Mouse (Mus musculus) hindbrain, embryonic 14.5 days (tissue): Measurements from ENCODE around the gene Bsn. TPM values are rescaled to one million over a fixed set of nuclear protein-coding genes. Genes with fewer than 3 reads are reported as not detected.
"Not testable (repeated sequence)": the region's sequence is repeated elsewhere in the genome, so short reads cannot be mapped to it uniquely, and the experiment has no call there.

Source experiments
- ATAC-seq: fragments of 200-750 bp; cut with Nextera tagmentation; 2 replicates; pipeline ENCODE4 v1.8.0; 2017; ENCODE audit warnings: moderate number of reproducible peaks, mild to moderate bottlenecking, moderate TSS enrichment, moderate library complexity; ENCODE audit not compliant: low FRiP score
- DNase-seq: peaks from one replicate; pipeline ENCODE4 v3.0.0-alpha.2; 2015; ENCODE audit warnings: low spot score
- H3K27ac ChIP-seq: fragments of 300-500 bp; sonication (generic); 2 replicates; pipeline ENCODE4 v1.5.1; 2014; ENCODE audit warnings: mild to moderate bottlenecking, moderate library complexity
- H3K27me3 ChIP-seq: fragments of 300-500 bp; sonication (generic); 2 replicates; pipeline ENCODE4 v1.6.1; 2014; ENCODE audit warnings: mild to moderate bottlenecking, low read length, mixed read lengths; ENCODE audit not compliant: control insufficient read depth, insufficient read depth
- H3K36me3 ChIP-seq: fragments of 300-500 bp; sonication (generic); replicated peaks from 2 replicates; pipeline ENCODE4 v1.6.1; 2014; ENCODE audit not compliant: control insufficient read depth, insufficient read depth
- H3K4me1 ChIP-seq: fragments of 300-500 bp; sonication (generic); replicated peaks from 2 replicates; pipeline ENCODE4 v1.6.1; 2014; ENCODE audit warnings: antibody characterized with exemption, low read length, mixed read lengths; ENCODE audit not compliant: control insufficient read depth, insufficient read depth
- H3K4me2 ChIP-seq: fragments of 300-500 bp; sonication (generic); replicated peaks from 2 replicates; pipeline ENCODE4 v1.6.1; 2014; ENCODE audit warnings: mild to moderate bottlenecking, moderate library complexity
- H3K4me3 ChIP-seq: fragments of 300-500 bp; sonication (generic); replicated peaks from 2 replicates; pipeline ENCODE4 v1.5.1; 2014; ENCODE audit warnings: mild to moderate bottlenecking, low read length
- H3K9ac ChIP-seq: fragments of 300-500 bp; sonication (generic); 2 replicates; pipeline ENCODE4 v1.6.1; 2014
- H3K9me3 ChIP-seq: fragments of 300-500 bp; sonication (generic); 2 replicates; pipeline ENCODE4 v1.6.1; 2016; ENCODE audit warnings: low read length; ENCODE audit not compliant: control insufficient read depth
- WGBS: fragments of 180-500 bp; shearing (Covaris S2); extraction: QIAGEN DNeasy Blood & Tissue Kit; methylation state at CpG from one replicate; pipeline ENCODE4 v1.1.7; 2014; 5-methylcytosine and 5-hydroxymethylcytosine counted together
- polyA plus RNA-seq: library from polyadenylated mRNA; unstranded; fragments of >200 nt; fragmentation: Nextera tagmentation; extraction: Ambion mirVana; gene quantifications from 2 replicates; pipeline ENCODE4 v1.2.1, GENCODE M21; 2014

Gene Bsn
- polyA plus RNA-seq, 1 experiment from 2014 or later = 15.4 TPM

DNA sequence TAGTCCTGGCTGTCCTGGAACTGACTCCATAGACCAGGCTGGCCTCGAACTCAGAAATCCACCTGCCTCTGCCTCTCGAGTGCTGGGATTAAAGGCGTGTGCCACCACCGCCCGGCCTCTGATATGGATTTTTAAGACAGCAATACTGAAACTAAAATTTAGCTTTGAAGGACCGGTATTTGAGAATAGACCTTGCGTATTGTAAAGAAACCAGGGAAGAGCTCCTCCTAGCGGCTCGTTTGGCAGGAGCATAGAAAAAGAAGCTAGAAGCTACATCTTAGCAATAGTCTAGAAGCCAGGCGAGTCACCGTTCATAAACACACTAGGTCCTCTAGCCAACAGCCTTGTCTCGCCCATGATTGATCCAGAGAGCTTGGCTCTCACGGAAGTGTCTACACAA, 12.8 kb upstream of the Bsn start:
- ATAC-seq (no peak), DNase-seq (peak; percentile 86)
- WGBS = 43% methylated on average over 13 of the region's 13 CpGs
- Histone ChIP-seq H3K36me3 (peaks cover 18% of the 10 kb centered on the region), H3K27ac (no peak overlapping the region), H3K9ac (no peak overlapping the region), H3K9me3 (no peaks in the 10 kb centered on the region), H3K27me3 (no peaks in the 10 kb centered on the region), H3K4me1 (peaks cover 19% of the 10 kb centered on the region), H3K4me3 (no peak overlapping the region), H3K4me2 (no peak overlapping the region)

GRCm38 (mm10) chr9:108202169-108202568, 12.0 kb upstream of the Bsn start:
- H3K4me1 ChIP-seq = peaks cover 25% of the 10 kb centered on the region
- DNase-seq (no peak), ATAC-seq (no peak)
- H3K4me2 ChIP-seq = no peak overlapping the region
- no peaks in the 10 kb centered on the region for H3K27me3 ChIP-seq
- WGBS = 99% methylated on average over 2 of the region's 2 CpGs
- no peak overlapping the region for H3K9ac ChIP-seq
- H3K4me3 ChIP-seq = no peak overlapping the region
- H3K27ac ChIP-seq = no peak overlapping the region
- no peaks in the 10 kb centered on the region for H3K9me3 ChIP-seq
- peaks cover 10% of the 10 kb centered on the region for H3K36me3 ChIP-seq

GRCm38 (mm10) chr9:108201160-108201559, 11.0 kb upstream of the Bsn start:
- DNase-seq = peak; percentile 83
- Histone ChIP-seq H3K9ac (peak overlapping the region; percentile 49; the same call in 1 of the 2 replicates), H3K27me3 (no peaks in the 10 kb centered on the region), H3K4me1 (peaks cover 31% of the 10 kb centered on the region), H3K36me3 (0 out of 2 replicates have a peak, but pooled peaks cover under 1% of the 10 kb centered on the region), H3K27ac (no peak overlapping the region), H3K4me3 (peak overlapping the region; percentile 21), H3K9me3 (no peaks in the 10 kb centered on the region), H3K4me2 (peak overlapping the region; percentile 48)
- WGBS = 0% methylated on average over 13 of the region's 13 CpGs
- ATAC-seq = peak; percentile 89

GRCm38 (mm10) chr9:108198621-108199020, 8.4 kb upstream of the Bsn start:
- no peak overlapping the region for H3K4me2 ChIP-seq
- no peak overlapping the region for H3K4me3 ChIP-seq
- ATAC-seq (no peak), DNase-seq (no peak)
- peaks cover 16% of the 10 kb centered on the region; the same call in 1 of the 2 replicates for H3K4me1 ChIP-seq
- 48% methylated on average over 4 of the region's 4 CpGs for WGBS
- H3K9ac ChIP-seq = no peak overlapping the region
- H3K27ac ChIP-seq = no peak overlapping the region
- H3K27me3 ChIP-seq = no peaks in the 10 kb centered on the region
- no peaks in the 10 kb centered on the region for H3K36me3 ChIP-seq
- H3K9me3 ChIP-seq = no peaks in the 10 kb centered on the region

- H3K4me3 ChIP-seq = no peak overlapping the region
- DNase-seq (no peak), ATAC-seq (no peak)
- no peaks in the 10 kb centered on the region for H3K27me3 ChIP-seq
- H3K27ac ChIP-seq = no peak overlapping the region
- 0 out of 2 replicates have a peak overlapping the region, but pooled peaks have one; percentile 9 for H3K9ac ChIP-seq
- H3K9me3 ChIP-seq = no peaks in the 10 kb centered on the region
- peaks cover 16% of the 10 kb centered on the region; the same call in 1 of the 2 replicates for H3K4me1 ChIP-seq
- WGBS = 33% methylated on average over 24 of the region's 24 CpGs
- H3K4me2 ChIP-seq = peak overlapping the region; percentile 10; the same call in 1 of the 2 replicates
- H3K36me3 ChIP-seq = no peaks in the 10 kb centered on the region
These were observed 6.9 kb upstream of the Bsn start for GRCm38 (mm10) chr9:108196920-108197677.

- H3K36me3 ChIP-seq, H3K27ac ChIP-seq, H3K9ac ChIP-seq, DNase-seq, H3K4me2 ChIP-seq, H3K4me3 ChIP-seq, H3K9me3 ChIP-seq, H3K27me3 ChIP-seq, ATAC-seq: not testable (repeated sequence)
- 69% methylated on average over 6 of the region's 6 CpGs for WGBS
- peaks cover 16% of the 10 kb centered on the region; the same call in 1 of the 2 replicates for H3K4me1 ChIP-seq
These were observed 6.0 kb upstream of the Bsn start for GRCm38 (mm10) chr9:108196222-108196621.

DNA sequence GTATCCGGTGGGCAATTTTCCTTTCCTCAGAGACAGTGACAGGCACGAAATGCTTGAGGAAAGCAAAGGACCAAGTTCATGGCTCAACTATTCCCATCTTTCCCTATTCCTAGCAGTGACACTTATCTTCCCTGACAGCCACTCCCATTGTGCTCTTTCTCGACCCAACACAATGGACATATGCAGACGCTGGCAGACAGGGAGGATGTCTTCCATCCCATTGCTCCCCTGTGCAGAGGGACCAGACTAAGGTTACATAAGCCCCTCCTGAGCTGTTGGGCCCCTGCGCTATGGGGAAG, 747 bp downstream of the Bsn start:
- peak overlapping the region; percentile 96 for H3K9ac ChIP-seq
- WGBS = 24% methylated on average over 5 of the region's 5 CpGs
- peak overlapping the region; percentile 82 for H3K27ac ChIP-seq
- H3K27me3 ChIP-seq = no peaks in the 10 kb centered on the region
- no peaks in the 10 kb centered on the region for H3K9me3 ChIP-seq
- peak overlapping the region; percentile 71 for H3K4me2 ChIP-seq
- H3K4me1 ChIP-seq = peaks cover 21% of the 10 kb centered on the region
- no peak for DNase-seq
- H3K36me3 ChIP-seq = peaks cover 15% of the 10 kb centered on the region
- 0 out of 2 replicates have a peak, but pooled peaks have one; percentile 31 for ATAC-seq
- peak overlapping the region; percentile 94 for H3K4me3 ChIP-seq

GRCm38 (mm10) chr9:108189023-108189422, 1.2 kb downstream of the Bsn start:
- H3K9ac ChIP-seq = peak overlapping the region; percentile 96
- peak overlapping the region; percentile 71 for H3K4me2 ChIP-seq
- peak overlapping the region; percentile 94 for H3K4me3 ChIP-seq
- DNase-seq (no peak), ATAC-seq (no peak)
- peaks cover 21% of the 10 kb centered on the region for H3K4me1 ChIP-seq
- 67% methylated on average over 7 of the region's 7 CpGs for WGBS
- H3K27me3 ChIP-seq = no peaks in the 10 kb centered on the region
- H3K9me3 ChIP-seq = no peaks in the 10 kb centered on the region
- peaks cover 15% of the 10 kb centered on the region for H3K36me3 ChIP-seq
- 0 out of 2 replicates have a peak overlapping the region, but pooled peaks have one; percentile 82 for H3K27ac ChIP-seq

- WGBS = 74% methylated on average over 8 of the region's 8 CpGs
- ATAC-seq = no peak
- no peak for DNase-seq
- H3K9me3 ChIP-seq = no peaks in the 10 kb centered on the region
- H3K4me1 ChIP-seq = peaks cover 21% of the 10 kb centered on the region
- no peaks in the 10 kb centered on the region for H3K27me3 ChIP-seq
- peak overlapping the region; percentile 96 for H3K9ac ChIP-seq
- H3K27ac ChIP-seq = no peak overlapping the region
- H3K36me3 ChIP-seq = peaks cover 15% of the 10 kb centered on the region
- H3K4me2 ChIP-seq = peak overlapping the region; percentile 71
- peak overlapping the region; percentile 94 for H3K4me3 ChIP-seq
These were observed 1.7 kb downstream of the Bsn start for GRCm38 (mm10) chr9:108188511-108188910.
